Mouse (Mus musculus) retina, adult 2 months (tissue): ENCODE results near the gene Antxr2.

Source experiments
- DNase-seq: peaks from one replicate; pipeline ENCODE4 v3.0.0-alpha.2; 2012; ENCODE audit warnings: low read depth, low spot score

Antxr2 gene

DNA sequence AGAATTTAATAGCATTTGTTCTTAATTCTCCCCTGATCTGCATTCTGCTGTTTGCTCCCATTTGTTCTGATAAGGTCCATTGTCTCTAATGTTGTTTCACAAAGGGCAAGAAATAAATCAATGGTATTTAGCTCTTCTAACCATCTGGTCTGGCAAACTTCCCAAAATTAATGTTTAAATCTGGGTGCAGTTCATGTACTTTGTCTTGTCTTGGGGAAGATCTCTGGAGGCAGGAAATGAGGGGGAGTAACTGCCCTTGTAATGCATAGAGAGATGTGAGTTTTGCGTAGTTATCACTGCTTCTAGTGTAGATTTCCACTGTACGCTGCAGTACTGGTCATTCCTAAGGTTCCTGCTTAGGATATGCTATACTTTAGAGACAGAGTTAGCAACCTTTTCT lies 193.5 kb downstream of the Antxr2 start:
- no peak for DNase-seq

DNA sequence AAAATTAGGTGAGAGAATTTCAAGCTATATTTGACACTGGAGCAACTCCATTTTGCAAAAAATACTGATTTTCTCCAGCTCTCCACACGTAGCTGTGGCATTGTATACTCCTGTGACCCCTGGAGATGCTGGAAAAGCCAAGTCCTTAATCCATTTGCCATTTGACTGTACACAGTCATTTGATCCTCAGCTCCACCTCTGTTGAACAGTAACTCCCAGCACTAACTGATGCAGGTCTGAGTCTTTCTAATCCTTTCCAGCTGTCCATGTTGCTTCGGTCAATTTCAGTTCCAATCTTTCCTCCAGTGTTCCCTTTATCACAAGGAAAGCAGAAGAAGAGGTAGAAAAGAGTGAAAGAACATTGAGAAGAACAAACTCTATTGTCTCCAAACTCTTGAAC lies 195.4 kb downstream of the Antxr2 start:
- DNase-seq = no peak

DNA sequence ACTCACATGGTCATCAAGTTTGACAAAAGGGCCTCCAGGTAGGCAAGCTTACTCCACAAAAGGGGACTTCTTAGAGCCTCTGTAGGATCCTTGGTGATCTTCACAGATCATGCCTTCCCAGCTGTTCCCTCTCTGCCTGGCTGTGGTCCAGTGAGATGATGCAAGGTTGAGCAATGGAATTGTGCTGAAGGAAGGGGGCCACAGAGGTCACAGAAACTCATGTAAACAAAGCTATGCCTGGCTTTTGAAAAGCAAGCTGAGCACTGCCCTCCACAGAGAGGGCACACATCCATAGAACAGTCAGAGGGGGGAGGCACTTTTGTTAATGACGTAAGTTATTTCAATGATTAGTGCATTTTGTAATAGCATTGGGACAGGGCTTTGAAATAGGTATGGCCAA lies 196.1 kb downstream of the Antxr2 start:
- no peak for DNase-seq
